Mouse (Mus musculus) cerebellum, adult 11 months (tissue): ENCODE data around the gene Mov10.
"Not testable (repeated sequence)": the region's sequence is repeated elsewhere in the genome, so short reads cannot be mapped to it uniquely, and the experiment has no call there.

ENCODE experiments used
- DNase-seq: peaks from one replicate; pipeline ENCODE4 v3.0.0; 2022

The Mov10 gene

DNA sequence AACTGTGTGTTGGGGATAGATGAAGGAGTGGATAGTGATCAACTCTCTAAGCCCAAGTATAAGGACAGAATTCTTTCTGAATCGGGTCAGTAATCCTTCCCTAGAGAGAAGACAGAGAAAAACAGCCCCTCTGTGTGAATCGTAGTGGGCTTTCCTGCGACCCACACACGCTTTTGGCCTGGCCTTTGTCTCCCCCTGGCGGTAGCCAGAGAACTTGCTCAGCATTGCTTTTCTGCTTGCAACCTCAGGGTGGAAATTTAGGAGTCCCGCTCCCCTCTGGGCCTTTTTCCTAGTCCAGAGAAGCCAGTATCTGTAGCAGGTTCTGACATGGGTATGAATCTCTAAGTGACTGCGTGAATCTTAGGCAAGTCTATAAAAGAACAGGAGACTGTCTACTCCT is 38.4 kb downstream of the Mov10 start:
- DNase-seq, result no peak

DNA sequence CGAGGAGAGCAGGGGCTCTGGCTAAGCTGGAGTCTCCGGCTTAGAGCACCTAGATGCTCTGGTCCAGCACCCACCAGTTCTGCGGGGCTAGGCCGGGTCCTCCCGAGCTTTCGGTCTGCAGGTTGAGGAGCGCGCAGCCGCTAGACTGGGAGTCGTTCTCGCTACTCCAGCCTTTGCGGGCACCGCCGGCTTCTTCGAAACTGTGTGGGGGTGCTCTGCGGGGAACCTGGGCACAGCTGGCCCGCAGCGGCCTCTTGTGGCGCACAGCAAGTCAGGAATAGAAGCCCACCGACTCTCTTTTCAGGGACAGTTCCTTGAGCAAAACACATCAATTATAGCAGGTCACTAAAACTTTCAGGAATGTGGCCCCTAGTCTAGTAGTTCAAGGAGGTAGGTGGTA is 41.0 kb downstream of the Mov10 start:
- no peak for DNase-seq

DNA sequence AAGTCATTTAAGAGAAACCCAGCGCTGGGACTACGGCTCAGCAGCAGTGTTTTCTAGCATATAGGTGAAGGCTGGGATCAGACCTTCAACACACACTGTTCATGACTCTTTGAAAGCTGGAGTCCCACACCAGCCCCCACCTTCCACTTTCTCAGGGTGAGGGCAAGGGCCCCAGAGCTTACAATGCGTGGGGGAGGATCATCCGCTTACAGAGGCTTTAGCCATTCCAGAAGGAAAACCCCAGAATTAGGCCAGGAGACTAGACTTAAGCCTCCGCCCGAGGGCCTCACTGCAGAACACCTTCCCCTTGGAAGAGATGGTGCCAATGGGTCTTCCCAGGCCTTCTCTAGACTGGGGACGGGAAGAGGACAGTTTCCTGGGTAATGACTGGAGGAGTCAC is 45.1 kb downstream of the Mov10 start:
- DNase-seq, result no peak

DNA sequence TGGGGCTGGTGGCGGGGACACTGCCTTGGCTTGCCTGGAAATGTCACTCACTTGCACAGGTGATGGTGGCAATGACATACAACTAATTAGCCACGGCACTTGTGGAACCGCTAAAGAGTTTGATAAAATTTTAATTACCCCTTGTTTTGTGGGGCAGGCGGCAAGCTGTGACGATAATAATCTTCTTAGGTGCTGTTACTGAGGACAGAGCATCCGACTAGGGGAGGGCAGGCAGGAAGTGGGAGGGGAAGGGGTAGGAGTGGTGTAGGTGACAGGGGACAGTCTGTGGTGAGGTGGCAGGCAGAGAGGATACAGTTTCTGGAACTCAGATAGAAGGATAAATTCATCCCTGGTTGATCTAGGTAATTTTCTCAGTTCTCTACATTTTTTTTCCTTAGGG is 46.9 kb downstream of the Mov10 start:
- no peak for DNase-seq

DNA sequence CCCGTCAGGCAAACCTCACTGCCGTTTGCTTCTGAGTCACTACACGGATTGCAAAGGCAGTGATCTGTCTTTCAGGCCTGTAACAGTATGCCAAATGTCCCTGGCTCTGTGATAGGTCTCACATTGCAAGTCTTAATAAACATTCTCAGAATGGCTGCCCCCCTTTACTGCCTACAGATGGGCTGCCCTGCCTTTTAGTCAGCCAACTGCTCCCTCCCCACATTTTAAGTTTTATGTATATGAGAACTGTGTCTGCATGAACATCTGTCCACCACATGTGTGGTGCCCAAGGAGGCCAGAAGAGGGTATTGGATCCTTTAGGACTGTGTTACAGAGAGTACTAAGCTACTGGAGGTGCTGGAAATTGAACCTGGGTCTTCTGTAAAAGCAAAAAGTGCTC is 47.4 kb downstream of the Mov10 start:
- no peak for DNase-seq

DNA sequence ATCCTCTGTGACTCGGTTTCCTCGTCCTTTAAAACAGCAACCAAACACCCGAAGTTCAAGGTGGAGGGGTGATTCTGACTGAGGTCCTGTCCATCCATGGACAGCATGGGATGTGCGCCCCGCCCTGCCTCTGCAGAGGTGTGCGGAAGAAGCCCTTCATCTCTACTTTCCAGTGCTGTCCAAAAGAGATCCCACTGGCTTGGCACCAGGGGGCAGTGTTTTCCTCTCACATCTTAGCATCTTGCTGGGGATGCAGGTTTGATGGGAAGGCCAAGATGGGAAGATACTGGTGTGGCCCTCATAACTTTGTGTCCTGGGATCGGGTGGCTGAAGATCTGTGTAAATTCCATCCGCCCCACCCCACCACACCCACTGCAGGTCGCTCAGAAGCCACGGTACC is 48.3 kb downstream of the Mov10 start:
- no peak for DNase-seq

DNA sequence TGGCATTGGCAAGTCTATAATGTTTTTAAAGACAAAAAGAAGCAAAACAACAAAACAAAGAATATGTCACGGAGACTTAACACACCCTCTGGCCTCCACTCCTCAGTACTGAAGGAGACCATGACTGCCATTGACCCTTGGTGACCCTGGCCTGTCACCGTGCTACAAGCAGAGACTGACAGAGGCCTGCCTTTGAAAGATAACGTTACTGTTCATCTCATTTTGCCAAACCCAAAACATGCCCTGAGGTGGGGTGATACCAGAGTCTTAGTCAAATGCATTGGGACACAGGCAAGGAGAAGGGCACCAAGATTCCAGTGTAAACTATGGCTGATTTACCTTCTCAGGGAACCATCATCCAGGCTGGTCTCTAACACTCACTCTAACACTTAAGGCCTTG is 49.2 kb downstream of the Mov10 start:
- DNase-seq, result no peak

DNA sequence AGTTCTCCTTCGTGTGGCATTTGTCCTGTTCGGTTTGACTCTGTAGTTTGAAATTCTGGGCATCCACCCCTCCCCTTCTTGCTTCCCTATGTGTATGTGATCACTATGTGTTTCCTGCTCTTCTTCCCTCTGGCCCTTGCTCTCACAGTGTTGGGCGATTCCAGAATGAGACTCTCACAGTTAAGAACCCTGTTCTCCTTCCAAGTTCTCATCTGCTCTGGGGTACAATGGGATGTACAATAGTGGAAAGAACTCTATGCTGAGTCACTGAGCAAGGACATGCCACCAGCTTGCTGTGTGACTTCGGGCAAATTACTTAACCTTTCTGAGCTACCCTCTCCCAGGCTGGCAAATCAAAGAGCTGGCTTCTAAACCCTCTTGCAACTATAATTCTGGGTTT is 50.6 kb downstream of the Mov10 start:
- no peak for DNase-seq

DNA sequence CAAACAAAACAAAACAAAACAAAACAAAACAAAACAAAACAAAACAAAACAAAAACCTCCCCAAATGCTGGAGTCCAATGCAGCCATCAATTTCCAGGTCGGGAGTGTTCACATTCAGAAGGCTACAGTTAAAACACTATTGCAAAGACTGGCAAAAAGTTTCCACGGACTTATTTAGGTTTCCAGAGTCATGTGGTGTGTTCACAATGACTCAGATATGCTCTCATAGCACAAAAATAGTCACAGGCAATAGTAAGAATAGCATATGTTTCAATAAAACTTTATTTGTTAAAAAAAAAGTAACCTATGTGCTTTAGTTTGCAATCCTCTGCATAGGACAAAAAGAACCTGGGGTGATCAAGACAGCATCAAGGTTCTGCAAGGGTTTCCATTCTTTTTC is 51.2 kb downstream of the Mov10 start:
- no peak for DNase-seq

DNA sequence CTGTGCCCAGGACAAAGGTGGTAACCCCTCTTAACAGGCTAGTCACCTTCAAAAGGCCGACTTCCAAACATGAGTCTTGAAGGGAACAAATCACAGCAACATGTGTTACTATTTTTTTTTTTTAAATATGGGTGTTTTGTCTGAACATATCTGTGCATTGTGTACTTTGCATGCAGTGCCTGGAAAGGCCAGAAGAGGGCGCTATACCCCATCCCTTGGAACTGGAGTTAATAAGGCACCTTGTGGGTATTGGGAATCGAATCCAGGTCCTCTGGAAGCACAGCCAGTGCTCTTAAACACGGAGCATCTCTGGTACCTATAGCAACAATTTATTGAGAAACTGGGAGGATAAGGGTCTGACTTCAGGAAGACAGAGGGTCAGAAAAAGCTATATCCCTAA is 53.3 kb downstream of the Mov10 start:
- DNase-seq, result no peak

DNA sequence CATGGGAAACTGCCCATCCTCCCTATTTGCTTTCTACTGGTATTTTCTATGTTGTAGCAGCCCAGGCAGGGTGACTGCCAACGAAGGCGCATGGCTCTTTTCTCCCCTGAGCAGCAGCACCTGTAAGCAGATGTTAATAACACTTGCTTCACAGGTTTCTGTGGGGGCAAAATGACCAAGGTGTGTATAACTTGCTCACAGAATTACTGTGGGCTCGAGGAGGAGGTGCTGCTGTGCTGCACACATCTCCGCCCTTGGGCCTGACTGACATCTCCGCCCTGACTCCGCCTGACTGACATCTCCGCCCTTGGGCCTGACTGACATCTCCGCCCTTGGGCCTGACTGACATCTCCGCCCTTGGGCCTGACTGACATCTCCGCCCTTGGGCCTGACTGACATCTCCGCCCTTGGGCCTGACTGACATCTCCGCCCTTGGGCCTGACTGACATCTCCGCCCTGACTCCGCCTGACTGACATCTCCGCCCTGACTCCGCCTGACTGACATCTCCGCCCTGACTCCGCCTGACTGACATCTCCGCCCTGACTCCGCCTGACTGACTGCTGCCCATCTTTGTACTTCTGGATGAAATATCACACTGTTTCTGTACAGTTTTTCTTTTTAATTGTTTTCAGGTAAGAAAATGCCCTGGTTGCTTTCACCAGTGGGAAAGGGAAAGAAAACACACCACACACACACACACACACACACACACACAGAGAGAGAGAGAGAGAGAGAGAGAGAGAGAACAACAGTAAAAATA is 56.1 kb downstream of the Mov10 start:
- not testable (repeated sequence) for DNase-seq

DNA sequence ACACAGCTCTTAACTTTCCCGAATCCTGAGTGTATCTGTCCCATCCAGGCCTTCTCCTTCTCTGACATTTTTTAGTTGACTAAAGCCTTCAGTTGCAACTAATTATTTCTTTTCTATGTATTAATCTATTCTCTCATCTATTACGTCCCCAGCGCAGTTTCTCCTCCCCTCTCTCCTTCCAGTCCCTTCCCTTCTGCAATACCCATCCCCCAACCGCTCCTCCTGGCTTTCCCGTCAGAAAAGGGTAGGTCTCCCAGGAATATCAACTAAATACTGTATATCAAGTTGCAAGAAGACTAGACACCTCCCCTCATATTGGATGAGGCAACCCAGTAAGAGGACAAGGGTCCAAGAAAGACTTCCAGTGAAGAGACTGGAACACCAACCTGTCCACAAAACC is 59.5 kb downstream of the Mov10 start:
- DNase-seq, result no peak

DNA sequence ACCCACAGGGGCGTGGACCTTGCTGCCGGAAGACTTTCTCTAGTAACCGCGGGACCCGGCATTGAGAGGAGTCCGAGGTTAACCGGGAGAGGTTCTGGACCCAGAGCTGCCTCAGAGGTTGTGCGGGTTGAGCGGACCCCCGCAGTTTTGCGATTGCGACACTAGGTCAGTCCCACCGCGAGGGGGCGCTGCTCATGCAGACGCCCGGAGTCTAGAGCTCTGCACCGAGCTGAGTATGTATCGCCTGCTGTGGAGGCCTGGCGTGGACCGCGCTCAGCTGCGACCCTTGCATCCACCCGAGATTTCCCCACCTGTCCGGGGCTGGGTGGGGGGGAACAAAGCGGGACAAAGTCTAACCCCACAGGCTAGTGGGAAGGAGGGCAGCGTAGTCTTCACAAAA is 60.0 kb downstream of the Mov10 start:
- peak; percentile 36 for DNase-seq

DNA sequence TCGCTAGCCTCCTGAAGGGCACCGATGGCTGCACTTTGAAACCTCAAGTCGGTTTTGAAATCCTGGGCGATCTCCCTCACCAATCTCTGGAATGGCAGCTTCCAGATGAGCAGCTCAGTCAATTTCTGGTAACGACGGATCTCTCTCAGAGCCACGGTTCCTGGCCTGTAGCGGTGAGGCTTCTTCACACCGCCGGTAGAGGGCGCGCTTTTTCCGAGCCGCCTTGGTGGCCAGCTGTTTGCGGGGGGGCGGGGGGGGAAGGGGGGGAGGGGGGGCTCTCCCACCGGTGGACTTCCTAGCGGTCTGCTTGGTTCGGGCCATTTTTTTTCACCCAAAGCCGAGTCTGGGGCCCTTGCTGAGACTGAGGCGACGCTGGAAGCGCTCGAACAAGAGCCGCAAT is 65.5 kb downstream of the Mov10 start:
- not testable (repeated sequence) for DNase-seq
